Mouse (Mus musculus) gonadal fat pad, adult 2 months (tissue): ENCODE data around the gene Ripk1. TPM values are rescaled to one million over a fixed set of nuclear protein-coding genes. Genes with fewer than 3 reads are reported as not detected.
A peak's percentile ranks its signal among the peaks of the same experiment; 100 is the strongest.

ENCODE experiments used
- DNase-seq: peaks from one replicate; pipeline ENCODE4 v3.0.0-alpha.2; 2012; ENCODE audit warnings: low read depth
- polyA plus RNA-seq: library from polyadenylated mRNA; depleted of rRNA; stranded (reverse); fragments of >200 nt; gene quantifications from 2 replicates; pipeline ENCODE4 v1.2.3, GENCODE M21; 2012; rRNA removed

The Ripk1 gene
- 8.2 and 12.3 TPM in 2 replicates for polyA plus RNA-seq

- peak; percentile 42 for DNase-seq
These were observed at the start of gene Ripk1, which contains the start of gene Serpinb6a for GRCm38 (mm10) chr13:34002058-34003006. TSS of gene Ripk1 (plus strand) at chr13:34002363. TSS of gene Serpinb6a (minus strand) at chr13:34002794.

DNA sequence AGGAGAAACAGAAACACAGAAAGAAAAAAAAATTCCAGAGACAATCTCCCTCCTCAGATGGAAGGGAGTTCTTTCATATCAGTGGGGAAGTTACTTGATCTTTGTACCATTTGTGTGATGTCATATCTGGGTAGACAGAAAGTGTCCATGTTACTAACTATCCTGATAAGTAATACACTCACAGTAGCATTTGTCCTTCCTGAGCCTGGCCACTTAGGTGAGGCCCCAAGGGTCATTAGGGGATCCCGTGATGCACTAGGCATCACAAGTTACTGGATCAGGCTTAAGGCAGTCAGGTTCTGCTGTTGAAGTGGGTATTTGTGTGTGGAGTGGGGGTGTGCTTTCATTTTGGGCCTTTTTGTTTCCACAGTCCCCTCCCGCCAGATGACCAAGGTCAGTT is 49.2 kb upstream of the Ripk1 start:
- no peak for DNase-seq

DNA sequence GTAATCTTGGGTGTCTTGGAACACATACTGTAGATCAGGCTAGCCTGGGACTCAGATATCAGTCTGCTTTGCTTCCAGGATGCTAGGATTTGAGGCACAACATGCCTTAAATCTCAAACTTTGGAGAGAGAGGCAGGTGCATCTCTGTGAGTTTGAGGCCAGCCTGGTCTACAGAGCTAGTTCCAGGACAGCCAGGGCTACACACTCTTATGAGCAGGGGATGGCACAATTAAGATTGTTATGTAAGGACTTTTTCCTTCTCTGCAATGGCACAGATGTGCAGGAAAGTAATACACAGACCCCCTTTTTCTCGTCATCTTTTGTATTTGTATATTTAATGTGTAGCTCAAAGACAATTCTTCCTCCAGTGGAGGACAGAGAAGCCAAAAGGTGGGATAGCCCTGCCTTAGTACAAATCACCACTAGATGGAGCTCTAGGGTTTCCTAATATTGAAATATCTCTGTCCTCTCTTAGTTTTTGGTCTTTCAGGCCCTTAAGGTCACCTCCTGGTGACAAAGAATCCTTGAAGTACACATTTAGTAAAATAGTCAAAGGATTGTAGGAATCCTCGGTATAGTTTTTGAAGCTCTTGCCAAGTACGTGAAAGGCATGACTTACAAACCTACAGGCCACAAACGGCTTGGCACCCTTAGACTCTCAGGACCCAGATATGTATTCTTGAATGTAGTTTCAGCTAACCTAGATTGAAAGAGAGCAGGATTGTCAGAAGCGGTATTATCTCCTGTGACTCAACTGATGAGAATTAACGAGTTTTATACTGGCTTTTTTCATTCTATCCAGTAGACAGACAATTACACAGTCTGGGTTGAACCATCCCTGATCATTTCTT is 45.4 kb upstream of the Ripk1 start:
- DNase-seq: no peak

DNA sequence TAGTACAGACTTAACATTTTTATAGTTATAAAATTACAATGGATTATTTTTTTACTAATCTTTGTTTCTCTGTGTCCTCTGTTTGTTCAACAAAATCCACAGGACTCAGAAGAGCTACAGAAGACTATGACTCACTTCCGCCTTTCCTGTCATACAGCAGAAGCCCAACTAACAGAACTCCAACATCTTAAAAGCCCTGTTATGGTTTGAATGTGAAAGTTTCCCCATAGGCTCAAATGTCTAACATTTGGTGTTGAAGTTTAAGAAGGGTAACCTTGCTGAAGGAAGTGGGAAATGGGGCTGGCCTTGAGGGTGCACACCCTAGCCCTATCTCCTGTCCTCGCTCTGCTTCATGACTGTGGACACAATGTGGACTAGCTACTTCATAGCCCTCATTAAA is 42.4 kb upstream of the Ripk1 start:
- no peak for DNase-seq

GRCm38 (mm10) chr13:33964206-33965046 is 37.7 kb upstream of the Ripk1 start, which contains the start of gene Nqo2:
TSS of gene Nqo2 (plus strand) at chr13:33964687.
- DNase-seq: peak; percentile 37

- DNase-seq: no peak
These were observed 36.8 kb upstream of the Ripk1 start for GRCm38 (mm10) chr13:33965056-33966024.

GRCm38 (mm10) chr13:33966025-33966412 is 36.1 kb upstream of the Ripk1 start:
- no peak for DNase-seq

- DNase-seq: no peak
These were observed 35.6 kb upstream of the Ripk1 start for GRCm38 (mm10) chr13:33966574-33966973.

GRCm38 (mm10) chr13:33989625-33990024 is 12.5 kb upstream of the Ripk1 start:
- no peak for DNase-seq

- no peak for DNase-seq
These were observed 7.0 kb upstream of the Ripk1 start for GRCm38 (mm10) chr13:33995197-33995596.

DNA sequence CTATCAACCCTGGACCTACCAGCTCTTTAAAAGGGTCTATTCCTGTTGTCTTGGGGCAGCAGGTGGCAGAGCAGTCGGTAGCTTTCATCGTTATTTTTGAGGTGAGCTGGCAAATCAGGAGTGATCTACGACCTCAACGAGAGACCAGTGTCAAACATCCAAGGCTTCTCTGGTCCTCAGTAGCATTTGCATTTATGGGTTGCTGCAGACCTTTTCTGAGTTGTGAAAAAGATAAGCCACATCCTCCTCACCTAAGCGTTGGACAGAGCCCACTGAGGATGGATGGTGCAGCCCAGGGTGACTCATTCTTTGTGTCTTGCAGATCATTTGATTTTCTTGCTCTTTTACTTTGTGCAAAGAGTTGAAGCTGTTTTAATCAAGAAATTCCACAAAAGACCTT is 895 bp downstream of the Ripk1 start:
- no peak for DNase-seq

DNA sequence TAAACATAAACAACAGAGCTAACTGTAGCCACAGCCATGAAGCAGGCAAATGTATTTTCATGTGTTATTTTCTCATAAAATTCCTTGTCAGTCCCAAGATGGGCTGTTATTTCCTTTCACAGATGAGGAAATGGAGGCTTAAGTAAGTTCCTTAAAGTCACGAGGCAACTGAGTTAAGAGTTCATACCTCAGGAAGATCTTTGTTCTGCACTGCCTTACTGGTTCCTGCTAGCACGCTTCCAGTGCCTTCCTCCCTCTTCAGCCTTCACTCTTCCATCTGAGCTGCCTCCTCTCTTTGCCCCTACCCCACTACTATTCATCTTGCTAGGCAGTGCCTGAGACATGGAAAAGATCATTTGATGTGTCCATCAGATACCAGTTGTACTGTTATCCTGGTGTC is 5.1 kb downstream of the Ripk1 start:
- DNase-seq: no peak

GRCm38 (mm10) chr13:34016927-34017569 is 14.9 kb downstream of the Ripk1 start:
- no peak for DNase-seq

DNA sequence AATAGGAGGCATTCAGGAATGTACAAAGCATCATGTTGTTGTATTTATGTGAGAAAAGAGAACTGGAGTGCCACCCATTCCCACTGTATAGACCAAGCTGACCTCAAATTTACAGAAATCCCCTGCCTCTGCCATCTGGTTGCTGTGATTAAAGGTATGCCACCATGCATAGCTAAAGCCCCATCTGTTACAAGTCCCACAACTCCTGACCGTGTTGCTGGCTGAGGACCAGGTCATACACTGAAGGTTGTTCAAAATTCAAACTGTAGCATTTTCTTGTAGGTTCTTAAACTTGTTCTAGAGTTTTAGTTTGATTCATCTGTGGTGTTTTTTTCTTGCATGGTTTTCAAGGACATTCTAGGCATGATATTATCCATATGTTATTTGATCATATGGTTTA is 16.4 kb downstream of the Ripk1 start:
- DNase-seq: no peak

DNA sequence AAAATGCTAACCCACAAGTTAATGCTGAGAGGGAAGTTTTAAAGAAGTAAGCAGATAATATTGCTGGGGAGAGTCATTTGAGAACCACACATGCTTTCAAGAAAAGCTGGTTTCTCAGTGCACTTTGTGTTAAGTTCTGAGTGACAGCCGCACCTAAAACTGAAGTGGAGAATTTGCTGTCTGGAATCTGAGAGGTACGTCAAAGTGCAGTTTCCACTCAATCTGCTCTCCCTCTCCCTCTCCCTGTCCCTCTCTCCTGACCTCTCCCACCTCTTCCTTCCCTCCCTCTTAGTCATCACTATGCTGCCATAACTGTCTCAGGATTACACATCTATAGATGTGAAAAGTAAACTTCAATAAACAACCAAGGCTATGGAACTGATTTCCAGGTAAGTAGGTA is 19.8 kb downstream of the Ripk1 start:
- no peak for DNase-seq

DNA sequence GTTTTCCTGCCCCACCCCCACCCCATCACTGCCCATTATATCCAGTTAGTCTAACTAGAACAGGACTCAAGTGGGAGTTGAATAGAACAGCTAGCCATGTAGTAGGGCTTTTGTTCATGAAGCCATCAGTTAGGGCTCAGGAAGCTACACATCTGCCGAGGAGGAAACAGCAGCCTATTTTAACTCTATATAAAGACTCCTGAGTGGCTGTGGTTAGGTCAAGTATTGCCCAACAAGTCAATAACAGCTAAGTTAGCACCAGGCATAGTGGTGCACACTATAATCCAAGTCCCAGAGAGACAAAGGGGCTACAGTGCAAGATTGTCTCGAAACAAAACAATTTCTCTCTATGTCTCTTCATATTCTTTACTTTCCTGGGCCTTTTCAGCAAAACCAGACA is 29.9 kb downstream of the Ripk1 start:
- no peak for DNase-seq

GRCm38 (mm10) chr13:34035424-34035823 is 33.3 kb downstream of the Ripk1 start:
- no peak for DNase-seq

DNA sequence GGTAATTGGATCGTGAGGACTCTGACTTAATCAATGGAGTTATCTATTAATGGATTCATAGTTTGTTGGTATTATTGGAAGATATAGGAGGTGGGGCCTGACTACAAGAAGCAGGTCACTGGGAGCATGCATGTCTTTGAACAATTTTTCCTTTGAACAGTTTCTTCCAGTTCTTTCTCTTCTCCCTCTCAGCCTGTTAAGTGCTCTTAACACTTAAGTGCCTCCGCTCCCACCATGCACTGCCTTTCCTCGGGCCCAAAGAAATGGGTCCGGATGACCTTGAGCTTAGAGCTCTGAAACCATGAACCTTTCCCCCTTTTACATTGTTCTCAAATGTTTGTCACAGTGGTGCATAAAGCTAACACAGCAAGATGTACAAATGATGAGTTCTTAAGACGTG is 34.6 kb downstream of the Ripk1 start:
- DNase-seq: no peak

DNA sequence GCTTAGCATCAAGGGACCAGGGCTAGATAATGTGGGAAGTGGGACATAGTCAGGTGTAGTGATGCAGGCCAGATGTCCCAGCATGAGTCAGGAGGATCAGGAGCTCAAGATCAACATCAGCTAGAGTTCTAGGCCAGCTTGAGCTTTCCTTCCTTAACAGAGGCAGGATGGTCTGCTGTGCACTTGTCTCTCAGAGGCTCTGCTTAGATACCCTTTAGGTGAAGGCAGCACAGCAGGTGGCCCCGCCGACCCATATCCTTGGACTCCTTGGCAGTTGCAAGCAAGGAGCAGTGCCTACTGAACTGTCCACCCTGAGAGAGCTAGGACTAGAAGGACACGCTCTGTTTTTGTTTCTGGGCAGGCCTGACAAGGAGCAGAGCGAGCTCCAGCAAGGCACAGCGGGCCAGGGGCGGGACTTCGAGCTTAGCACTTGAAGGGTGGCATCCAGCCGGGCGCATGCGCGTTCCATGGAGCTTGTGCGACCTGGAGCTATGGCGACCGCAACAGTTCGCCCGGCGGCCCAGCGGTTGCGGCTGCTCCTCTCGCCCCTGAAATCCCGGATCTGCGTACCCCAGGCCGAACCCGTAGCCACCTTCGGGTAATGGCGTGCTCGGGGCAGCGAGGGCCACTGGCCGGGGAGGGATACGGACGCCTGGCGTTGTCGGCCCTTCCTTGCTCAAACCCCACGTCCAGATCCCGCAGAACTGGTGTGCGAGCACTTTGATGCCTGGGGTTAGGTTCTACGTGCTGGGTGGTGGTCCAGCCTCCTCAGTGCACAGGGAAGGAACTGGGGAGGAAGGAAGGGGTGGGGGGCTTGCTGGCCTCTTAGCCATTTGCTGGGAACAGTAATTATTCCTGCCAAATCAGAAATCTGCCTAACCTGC is 35.3 kb downstream of the Ripk1 start, which contains the start of gene Bphl:
Bphl (plus strand) TSS at position 426 of the 884 bp plus-strand sequence.
- peak; percentile 42 for DNase-seq
